Mouse (Mus musculus): Measurements from ENCODE around the gene Enox2. TPM values are rescaled to one million over a fixed set of nuclear protein-coding genes. Genes with fewer than 3 reads are reported as not detected.

Gene Enox2
- polyA plus RNA-seq, 1 experiment from 2014 or later = 3.9 TPM

GRCm38 (mm10) chrX:48985653-48986052 lies 302.4 kb downstream of the Enox2 start:
- peak overlapping the region; percentile 9; the same call in 1 of the 2 replicates for H3K9ac ChIP-seq
- ATAC-seq (ENCODE audit: low read depth) (peak; percentile 95), DNase-seq (peak; percentile 55)
- H3K4me2 ChIP-seq = peak overlapping the region; percentile 21; the same call in 1 of the 2 replicates
- H3K4me3 ChIP-seq (replicated peaks) = no peak overlapping the region
- 34% methylated on average over 5 of the region's 5 CpGs for WGBS (ENCODE audit: insufficient replicate concordance)
- H3K36me3 ChIP-seq = no peaks in the 10 kb centered on the region
- peaks cover 19% of the 10 kb centered on the region for H3K4me1 ChIP-seq (replicated peaks)
- H3K27me3 ChIP-seq = no peaks in the 10 kb centered on the region
- H3K9me3 ChIP-seq (replicated peaks) = no peaks in the 10 kb centered on the region
- H3K27ac ChIP-seq = peak overlapping the region; percentile 80

GRCm38 (mm10) chrX:48984451-48984850 lies 303.6 kb downstream of the Enox2 start:
- ATAC-seq (ENCODE audit: low read depth) = peak; percentile 78
- peak overlapping the region; percentile 43 for H3K27ac ChIP-seq
- H3K9ac ChIP-seq = no peak overlapping the region
- 30% methylated on average over 2 of the region's 2 CpGs for WGBS (ENCODE audit: insufficient replicate concordance)
- peaks cover 19% of the 10 kb centered on the region for H3K4me1 ChIP-seq (replicated peaks)
- H3K27me3 ChIP-seq = no peaks in the 10 kb centered on the region
- no peaks in the 10 kb centered on the region for H3K9me3 ChIP-seq (replicated peaks)
- no peaks in the 10 kb centered on the region for H3K36me3 ChIP-seq
- no peak overlapping the region for H3K4me3 ChIP-seq (replicated peaks)
- no peak overlapping the region for H3K4me2 ChIP-seq
- DNase-seq = no peak

Other genes starting within 250 kb of the Enox2 start
- gene Arhgap36, start 175.7 kb upstream of the Enox2 start, polyA plus RNA-seq (2015; fragmentation: Nextera tagmentation; extraction: Ambion mirVana) = 5.5 and 8.0 TPM in 2 replicates

Data from liver, embryonic 13.5 days (tissue).